Mouse (Mus musculus) heart, postnatal 0 days (tissue): ENCODE data around the gene Vwa7. TPM values are rescaled to one million over a fixed set of nuclear protein-coding genes. Genes with fewer than 3 reads are reported as not detected.

Source experiments
- ATAC-seq: fragments of 200-750 bp; cut with Nextera tagmentation; 2 replicates; pipeline ENCODE4 v1.8.0; 2017; ENCODE audit warnings: low read depth, moderate number of reproducible peaks, moderate library complexity; ENCODE audit not compliant: insufficient read depth
- DNase-seq: peaks from one replicate; pipeline ENCODE4 v3.0.0-alpha.2; 2016; ENCODE audit warnings: low spot score
- H3K27ac ChIP-seq: fragments of 300-500 bp; sonication (generic); 2 replicates; pipeline ENCODE4 v1.5.1; 2014; ENCODE audit warnings: low read depth, mild to moderate bottlenecking
- H3K27me3 ChIP-seq: fragments of 300-500 bp; sonication (generic); 2 replicates; pipeline ENCODE4 v1.6.1; 2014; ENCODE audit warnings: low read length, mixed read lengths; ENCODE audit not compliant: control insufficient read depth, insufficient read depth
- H3K36me3 ChIP-seq: fragments of 300-500 bp; sonication (generic); replicated peaks from 2 replicates; pipeline ENCODE4 v1.6.1; 2014; ENCODE audit warnings: low read length, mixed read lengths; ENCODE audit not compliant: control insufficient read depth, insufficient read depth
- H3K4me1 ChIP-seq: fragments of 300-500 bp; sonication (generic); 2 replicates; pipeline ENCODE4 v1.6.1; 2014; ENCODE audit warnings: antibody characterized with exemption; ENCODE audit not compliant: control insufficient read depth, insufficient read depth
- H3K4me2 ChIP-seq: fragments of 300-500 bp; sonication (generic); 2 replicates; pipeline ENCODE4 v1.6.1; 2014; ENCODE audit warnings: low read depth, mild to moderate bottlenecking, low read length, moderate library complexity
- H3K4me3 ChIP-seq: fragments of 300-500 bp; sonication (generic); 2 replicates; pipeline ENCODE4 v1.5.1; 2014; ENCODE audit warnings: low read depth, low read length
- H3K9ac ChIP-seq: fragments of 300-500 bp; sonication (generic); replicated peaks from 2 replicates; pipeline ENCODE4 v1.6.1; 2014; ENCODE audit warnings: low read depth, low read length, mixed read lengths
- H3K9me3 ChIP-seq: fragments of 300-500 bp; sonication (generic); replicated peaks from 2 replicates; pipeline ENCODE4 v1.6.1; 2016; ENCODE audit warnings: low read length; ENCODE audit not compliant: control insufficient read depth
- CTCF ChIP-seq: IDR thresholded peaks from 2 replicates; pipeline ENCODE4 v1.5.1; 2016; ENCODE audit warnings: antibody characterized with exemption, control low read depth, low read depth
- EP300 ChIP-seq: IDR thresholded peaks from 2 replicates; pipeline ENCODE4 v1.6.1; 2016; ENCODE audit warnings: antibody characterized with exemption, low read depth
- WGBS: fragments of 180-500 bp; shearing (Covaris S2); extraction: QIAGEN DNeasy Blood & Tissue Kit; methylation state at CpG from one replicate; pipeline ENCODE4 v1.1.7; 2014; 5-methylcytosine and 5-hydroxymethylcytosine counted together
- polyA plus RNA-seq: library from polyadenylated mRNA; unstranded; fragments of >200 nt; fragmentation: Nextera tagmentation; extraction: Ambion mirVana; gene quantifications from 2 replicates; pipeline ENCODE4 v1.2.1, GENCODE M21; 2015
- total RNA-seq: library from RNA; depleted of rRNA; stranded (reverse); fragments of >200 nt; gene quantifications from 2 replicates; pipeline ENCODE4 v1.2.3, GENCODE M21; 2014; ENCODE audit warnings: low replicate concordance; rRNA removed

The Vwa7 gene
- total and polyA plus RNA-seq, 2 experiments from 2014 or later = 0.63 to 0.92 TPM

DNA sequence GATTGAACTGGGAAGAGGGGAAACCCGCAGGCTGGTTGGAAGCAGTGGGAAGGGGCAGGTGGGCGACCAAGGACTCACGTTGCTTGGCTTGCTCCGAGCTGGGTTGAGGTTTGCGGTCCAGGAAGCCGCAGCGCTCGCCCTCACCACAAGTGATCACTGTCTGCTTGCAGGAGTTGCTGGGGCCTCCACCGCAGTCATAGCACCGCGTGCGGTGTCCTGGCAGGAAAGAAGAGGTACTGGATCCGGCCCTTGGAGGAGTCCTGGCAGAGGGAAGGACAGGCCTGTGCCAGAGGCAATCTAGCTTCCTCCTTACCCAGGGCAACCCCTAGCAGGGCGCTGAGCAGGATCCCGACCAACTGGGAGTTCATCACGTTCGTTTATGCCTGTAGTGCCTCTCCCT is 57.7 kb downstream of the Vwa7 start:
- H3K4me1 ChIP-seq = peaks cover 9% of the 10 kb centered on the region; the same call in 1 of the 2 replicates
- H3K4me3 ChIP-seq = no peak overlapping the region
- ATAC-seq (no peak), DNase-seq (no peak)
- no peaks in the 10 kb centered on the region for H3K9me3 ChIP-seq
- 48% methylated on average over 17 of the region's 17 CpGs for WGBS
- H3K36me3 ChIP-seq = no peaks in the 10 kb centered on the region
- no peak overlapping the region for H3K27ac ChIP-seq
- H3K4me2 ChIP-seq = no peak overlapping the region
- no peaks in the 10 kb centered on the region; the same call in none of the 2 replicates for H3K27me3 ChIP-seq
- TF ChIP-seq EP300 (no peak), CTCF (no peak)
- H3K9ac ChIP-seq = no peak overlapping the region

Other genes with a start within 250 kb of the Vwa7 start
Only the 30 nearest of the 46 such genes appear.
- gene Zbtb12, start 137.1 kb upstream of the Vwa7 start, total RNA-seq = 6.1 and 7.6 TPM in 2 replicates
- gene Zbtb12, start 137.1 kb upstream of the Vwa7 start, polyA plus RNA-seq = 0.63 and 0.93 TPM in 2 replicates
- gene Gm20547, start 134.5 kb upstream of the Vwa7 start, total RNA-seq = not detected in 2 replicates
- gene Gm20547, start 134.5 kb upstream of the Vwa7 start, polyA plus RNA-seq = not detected in 2 replicates
- gene C2, start 118.3 kb upstream of the Vwa7 start, total RNA-seq = 4.5 and 7.1 TPM in 2 replicates
- gene C2, start 118.3 kb upstream of the Vwa7 start, polyA plus RNA-seq = 2.9 and 3.3 TPM in 2 replicates
- 80.3 and 95.8 TPM in 2 replicates for gene Ehmt2, start 118.1 kb upstream of the Vwa7 start, total RNA-seq
- 17.5 and 17.6 TPM in 2 replicates for gene Ehmt2, start 118.1 kb upstream of the Vwa7 start, polyA plus RNA-seq
- not detected in 2 replicates for gene Slc44a4, start 102.1 kb upstream of the Vwa7 start, total RNA-seq
- 0.29 TPM in 1 of 2 replicates, not detected in the other for gene Slc44a4, start 102.1 kb upstream of the Vwa7 start, polyA plus RNA-seq
- 30.1 and 79.2 TPM in 2 replicates for gene Neu1, start 85.3 kb upstream of the Vwa7 start, total RNA-seq
- gene Neu1, start 85.3 kb upstream of the Vwa7 start, polyA plus RNA-seq = 18.6 and 19.5 TPM in 2 replicates
- gene Hspa1b, start 57.3 kb upstream of the Vwa7 start, total RNA-seq = 6.0 and 21.6 TPM in 2 replicates
- 0.14 and 0.25 TPM in 2 replicates for gene Hspa1b, start 57.3 kb upstream of the Vwa7 start, polyA plus RNA-seq
- not detected in 2 replicates for gene Gm20481, start 46.7 kb upstream of the Vwa7 start, total RNA-seq
- not detected in 2 replicates for gene Gm20481, start 46.7 kb upstream of the Vwa7 start, polyA plus RNA-seq
- 8.2 and 10.2 TPM in 2 replicates for gene Hspa1a, start 44.4 kb upstream of the Vwa7 start, total RNA-seq
- gene Hspa1a, start 44.4 kb upstream of the Vwa7 start, polyA plus RNA-seq = 2.5 and 2.8 TPM in 2 replicates
- 3.3 and 5.1 TPM in 2 replicates for gene Hspa1l, start 43.9 kb upstream of the Vwa7 start, total RNA-seq
- 1.6 and 1.8 TPM in 2 replicates for gene Hspa1l, start 43.9 kb upstream of the Vwa7 start, polyA plus RNA-seq
- gene Lsm2, start 34.7 kb upstream of the Vwa7 start, total RNA-seq = 23.1 and 43.3 TPM in 2 replicates
- gene Lsm2, start 34.7 kb upstream of the Vwa7 start, polyA plus RNA-seq = 63.5 and 64.2 TPM in 2 replicates
- 61.5 and 92.0 TPM in 2 replicates for gene Vars, start 15.6 kb upstream of the Vwa7 start, total RNA-seq
- 20.4 and 21.7 TPM in 2 replicates for gene Vars, start 15.6 kb upstream of the Vwa7 start, polyA plus RNA-seq
- 2.1 and 9.6 TPM in 2 replicates for gene Sapcd1, start 11.4 kb downstream of the Vwa7 start, total RNA-seq
- gene Sapcd1, start 11.4 kb downstream of the Vwa7 start, polyA plus RNA-seq = 0.77 and 1.2 TPM in 2 replicates
- gene Msh5, start 30.2 kb downstream of the Vwa7 start, total RNA-seq = 1.2 and 5.0 TPM in 2 replicates
- gene Msh5, start 30.2 kb downstream of the Vwa7 start, polyA plus RNA-seq = 1.4 and 1.7 TPM in 2 replicates
- 194 and 223 TPM in 2 replicates for gene Clic1, start 33.4 kb downstream of the Vwa7 start, total RNA-seq
- gene Clic1, start 33.4 kb downstream of the Vwa7 start, polyA plus RNA-seq = 203 and 205 TPM in 2 replicates
- 97.1 and 114 TPM in 2 replicates for gene Ddah2, start 42.5 kb downstream of the Vwa7 start, total RNA-seq
- gene Ddah2, start 42.5 kb downstream of the Vwa7 start, polyA plus RNA-seq = 128 and 130 TPM in 2 replicates
- not detected in 2 replicates for gene Ly6g6c, start 48.8 kb downstream of the Vwa7 start, total RNA-seq
- gene Ly6g6c, start 48.8 kb downstream of the Vwa7 start, polyA plus RNA-seq = not detected in 2 replicates
- gene Mpig6b, start 49.6 kb downstream of the Vwa7 start, total RNA-seq = 0.15 TPM in 1 of 2 replicates, not detected in the other
- gene Mpig6b, start 49.6 kb downstream of the Vwa7 start, polyA plus RNA-seq = 0.15 and 0.16 TPM in 2 replicates
- 1.6 TPM in 1 of 2 replicates, not detected in the other for gene Ly6g6e, start 60.3 kb downstream of the Vwa7 start, total RNA-seq
- 0.22 and 0.32 TPM in 2 replicates for gene Ly6g6e, start 60.3 kb downstream of the Vwa7 start, polyA plus RNA-seq
- gene Ly6g6d, start 61.5 kb downstream of the Vwa7 start, total RNA-seq = 3.8 TPM in 1 of 2 replicates, not detected in the other
- gene Ly6g6d, start 61.5 kb downstream of the Vwa7 start, polyA plus RNA-seq = 3.0 and 3.3 TPM in 2 replicates
- gene Ly6g6f, start 69.0 kb downstream of the Vwa7 start, total RNA-seq = not detected in 2 replicates
- gene Ly6g6f, start 69.0 kb downstream of the Vwa7 start, polyA plus RNA-seq = 0.10 TPM in 1 of 2 replicates, not detected in the other
- 74.3 and 131 TPM in 2 replicates for gene Abhd16a, start 72.7 kb downstream of the Vwa7 start, total RNA-seq
- gene Abhd16a, start 72.7 kb downstream of the Vwa7 start, polyA plus RNA-seq = 73.2 and 74.1 TPM in 2 replicates
- gene Ly6g5c, start 91.7 kb downstream of the Vwa7 start, total RNA-seq = not detected in 2 replicates
- 0.25 and 0.26 TPM in 2 replicates for gene Ly6g5c, start 91.7 kb downstream of the Vwa7 start, polyA plus RNA-seq
- gene Ly6g5b, start 98.8 kb downstream of the Vwa7 start, total RNA-seq = 0.97 TPM in 1 of 2 replicates, not detected in the other
- gene Ly6g5b, start 98.8 kb downstream of the Vwa7 start, polyA plus RNA-seq = 0.30 TPM in 1 of 2 replicates, not detected in the other
- gene Gpank1, start 104.9 kb downstream of the Vwa7 start, total RNA-seq = 4.2 and 24.1 TPM in 2 replicates
- 9.1 and 9.6 TPM in 2 replicates for gene Gpank1, start 104.9 kb downstream of the Vwa7 start, polyA plus RNA-seq
- 239 and 244 TPM in 2 replicates for gene Csnk2b, start 105.5 kb downstream of the Vwa7 start, total RNA-seq
- 232 and 241 TPM in 2 replicates for gene Csnk2b, start 105.5 kb downstream of the Vwa7 start, polyA plus RNA-seq
- 22.3 and 135 TPM in 2 replicates for gene D17H6S53E, start 109.8 kb downstream of the Vwa7 start, total RNA-seq
- gene D17H6S53E, start 109.8 kb downstream of the Vwa7 start, polyA plus RNA-seq = 16.4 and 17.3 TPM in 2 replicates
- not detected in 2 replicates for gene Apom, start 115.5 kb downstream of the Vwa7 start, total RNA-seq
- gene Apom, start 115.5 kb downstream of the Vwa7 start, polyA plus RNA-seq = 0.11 TPM in 2 replicates
- gene Bag6, start 118.6 kb downstream of the Vwa7 start, total RNA-seq = 188 and 235 TPM in 2 replicates
- gene Bag6, start 118.6 kb downstream of the Vwa7 start, polyA plus RNA-seq = 35.6 and 37.7 TPM in 2 replicates
- 99.2 and 120 TPM in 2 replicates for gene Prrc2a, start 148.3 kb downstream of the Vwa7 start, total RNA-seq
- 56.6 and 60.7 TPM in 2 replicates for gene Prrc2a, start 148.3 kb downstream of the Vwa7 start, polyA plus RNA-seq